Mouse (Mus musculus) ES-E14 (cell line): ENCODE results near the gene Ntrk2. TPM values are rescaled to one million over a fixed set of nuclear protein-coding genes. Genes with fewer than 3 reads are reported as not detected.

Source experiments
- DNase-seq: peaks from one replicate; pipeline ENCODE4 v3.0.0-alpha.2; 2013; ENCODE audit warnings: low read depth, low spot score
- H3K27ac ChIP-seq: 2 replicates; pipeline ENCODE4 v1.5.1; 2012; ENCODE audit warnings: low read depth, mild to moderate bottlenecking, low read length, moderate library complexity, mixed read lengths; ENCODE audit not compliant: poor library complexity, insufficient read depth, severe bottlenecking
- H3K36me3 ChIP-seq: 2 replicates; pipeline ENCODE4 v1.6.1; 2012; ENCODE audit warnings: mild to moderate bottlenecking, low read length, moderate library complexity, mixed read lengths; ENCODE audit not compliant: control insufficient read depth, poor library complexity, insufficient read depth, severe bottlenecking
- H3K4me1 ChIP-seq, 2 experiments: fragments of 150-350 bp in 1 of 2; sonication (generic) in 1 of 2; 2 replicates each; pipeline ENCODE4 v1.6.1; 2012; ENCODE audit warnings: low read length in 2 of 2, mild to moderate bottlenecking in 1 of 2, mixed read lengths in 1 of 2; ENCODE audit not compliant: control insufficient read depth in 2 of 2, insufficient read depth in 2 of 2, poor library complexity in 1 of 2
- H3K4me3 ChIP-seq, 2 experiments: fragments of 150-350 bp in 1 of 2; sonication (generic) in 1 of 2; 2 replicates each; pipeline ENCODE4 v1.5.1; 2012; ENCODE audit warnings: low read length in 2 of 2, low read depth in 1 of 2, mild to moderate bottlenecking in 1 of 2, mixed read lengths in 1 of 2; ENCODE audit not compliant: insufficient read depth in 1 of 2, poor library complexity in 1 of 2, severe bottlenecking in 1 of 2
- H3K9ac ChIP-seq: 2 replicates; pipeline ENCODE4 v1.6.1; 2012; ENCODE audit warnings: low read depth, mild to moderate bottlenecking, low read length, mixed read lengths; ENCODE audit not compliant: poor library complexity, insufficient read depth, severe bottlenecking
- H3K9me3 ChIP-seq: fragments of 150-350 bp; sonication (generic); 2 replicates; pipeline ENCODE4 v1.6.1; 2012; ENCODE audit warnings: low read depth, mild to moderate bottlenecking, low read length; ENCODE audit not compliant: control insufficient read depth, insufficient read depth
- CHD2 ChIP-seq: IDR thresholded peaks from 2 replicates; pipeline ENCODE4 v1.6.1; 2014; ENCODE audit warnings: mild to moderate bottlenecking, low read depth, low read length, inconsistent platforms
- HCFC1 ChIP-seq: IDR thresholded peaks from 2 replicates; pipeline ENCODE4 v1.6.1; 2012; ENCODE audit warnings: low read length, inconsistent platforms, borderline replicate concordance; ENCODE audit not compliant: insufficient read depth
- MAFK ChIP-seq: IDR thresholded peaks from 2 replicates; pipeline ENCODE4 v1.6.1; 2014; ENCODE audit warnings: mild to moderate bottlenecking, low read depth, low read length, inconsistent platforms; ENCODE audit not compliant: insufficient read depth
- ZC3H11A ChIP-seq: IDR thresholded peaks from 2 replicates; pipeline ENCODE4 v1.6.1; 2012; ENCODE audit warnings: low read depth, mild to moderate bottlenecking, inconsistent platforms, low read length, borderline replicate concordance
- ZNF384 ChIP-seq: IDR thresholded peaks from 2 replicates; pipeline ENCODE4 v1.6.1; 2012; ENCODE audit warnings: low read depth, low read length, inconsistent platforms
- in situ Hi-C, 2 experiments: fragments of 600-800 bp; cut with MboI; formaldehyde crosslinking; loops; one replicate each; pipeline ENCODE4 v1.15.1; 2025; ENCODE audit warnings: low sequenced_read_pairs in 2 of 2, inconsistent platforms in 1 of 2; ENCODE audit not compliant: unreplicated experiment in 2 of 2
- total RNA-seq: library from RNA; depleted of rRNA; stranded (reverse); fragments of 300-350 nt; gene quantifications from 2 replicates; pipeline ENCODE4 v1.2.3, GENCODE M21; 2012

Gene Ntrk2
- total RNA-seq, 1 experiment: 5.0 TPM

DNA sequence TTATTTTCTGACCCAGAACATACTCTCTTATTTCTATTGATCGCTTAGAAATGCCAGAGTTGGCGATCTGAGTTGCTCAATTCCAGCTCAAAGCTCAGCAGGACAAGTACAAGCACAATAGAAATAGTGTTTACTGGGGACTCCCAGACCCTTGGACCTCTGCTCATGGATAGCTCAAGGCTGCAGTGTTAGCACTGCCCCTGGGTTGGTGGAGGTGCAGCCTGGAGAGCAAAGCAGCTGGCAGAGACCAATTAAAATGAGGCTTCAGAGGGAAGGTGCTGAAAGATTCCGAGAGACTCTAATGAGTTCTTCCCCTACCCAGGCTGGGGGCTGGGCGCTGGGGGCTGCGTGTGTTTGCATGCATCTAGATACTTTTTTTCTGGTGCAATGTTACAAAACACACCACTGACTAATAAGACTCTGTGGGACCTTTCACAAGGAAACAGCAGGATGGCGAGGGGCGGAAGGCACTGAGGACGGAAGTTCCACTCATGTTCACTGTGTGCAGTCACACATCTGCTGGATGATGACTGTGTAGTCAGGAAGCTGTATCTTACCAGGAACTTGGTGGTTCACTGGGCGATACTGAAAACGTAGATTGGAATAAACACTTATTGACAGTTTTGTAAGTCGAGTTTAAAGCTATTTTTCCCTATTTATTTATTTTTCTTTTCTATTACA is 193.1 kb downstream of the Ntrk2 start:
- DNase-seq: no peak
- in situ Hi-C loops: no loop called here
- Histone ChIP-seq H3K9me3 (no peaks in the 10 kb centered on the region), H3K4me1 (no peaks in the 10 kb centered on the region), H3K36me3 (no peaks in the 10 kb centered on the region), H3K4me3 (no peak overlapping the region), H3K27ac (no peak overlapping the region), H3K9ac (no peak overlapping the region)
- TF ChIP-seq MAFK: no peak
- TF ChIP-seq CHD2: no peak
- TF ChIP-seq ZC3H11A: no peak
- no peak for TF ChIP-seq HCFC1
- no peak for TF ChIP-seq ZNF384

DNA sequence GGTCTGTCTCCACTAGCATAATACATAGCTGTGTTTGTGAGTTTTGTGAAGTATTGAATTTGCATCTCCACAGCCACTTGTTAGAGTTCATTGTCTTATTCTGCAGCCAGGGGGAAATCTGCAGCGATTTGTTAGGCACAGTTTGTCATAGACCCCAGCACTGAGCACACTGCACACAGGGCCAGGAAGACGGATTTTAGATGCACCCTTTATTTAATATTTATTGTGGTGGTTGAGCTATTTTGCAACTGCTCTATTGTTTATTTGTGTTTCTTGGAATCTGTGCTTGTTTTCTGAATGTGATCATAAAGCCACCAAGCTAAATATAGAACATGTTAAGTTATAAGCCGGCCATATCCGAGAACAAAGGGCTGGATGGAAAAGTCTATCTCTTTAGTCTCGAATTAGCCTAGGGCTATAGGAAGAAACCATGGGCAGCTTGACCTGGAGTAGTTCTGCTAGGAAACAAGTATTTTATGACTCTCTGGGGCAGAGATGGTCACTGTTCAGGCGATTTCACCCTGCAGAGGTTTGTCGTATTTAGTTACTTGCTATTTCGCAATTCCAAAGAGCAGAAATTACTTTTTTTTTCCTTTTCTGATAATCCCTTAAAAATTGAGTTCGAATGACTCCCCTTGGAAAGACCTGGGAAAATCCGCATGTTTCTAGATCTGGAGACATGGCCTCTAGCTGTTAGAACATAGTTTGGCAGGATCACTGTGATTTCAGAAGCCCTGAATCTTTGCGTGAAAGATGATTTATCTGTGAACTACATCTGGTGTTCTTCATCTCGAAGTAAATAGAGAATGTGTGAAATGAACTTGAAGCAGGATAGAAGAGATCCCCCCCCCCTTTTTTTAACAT is 196.8 kb downstream of the Ntrk2 start:
- Histone ChIP-seq H3K9me3 (no peaks in the 10 kb centered on the region), H3K4me3 (no peak overlapping the region), H3K9ac (no peak overlapping the region), H3K27ac (no peak overlapping the region), H3K36me3 (no peaks in the 10 kb centered on the region), H3K4me1 (no peaks in the 10 kb centered on the region)
- no peak for TF ChIP-seq ZC3H11A
- TF ChIP-seq CHD2: no peak
- no peak for TF ChIP-seq ZNF384
- TF ChIP-seq MAFK: no peak
- no peak for TF ChIP-seq HCFC1
- DNase-seq: no peak
- in situ Hi-C loops: no loop called here

DNA sequence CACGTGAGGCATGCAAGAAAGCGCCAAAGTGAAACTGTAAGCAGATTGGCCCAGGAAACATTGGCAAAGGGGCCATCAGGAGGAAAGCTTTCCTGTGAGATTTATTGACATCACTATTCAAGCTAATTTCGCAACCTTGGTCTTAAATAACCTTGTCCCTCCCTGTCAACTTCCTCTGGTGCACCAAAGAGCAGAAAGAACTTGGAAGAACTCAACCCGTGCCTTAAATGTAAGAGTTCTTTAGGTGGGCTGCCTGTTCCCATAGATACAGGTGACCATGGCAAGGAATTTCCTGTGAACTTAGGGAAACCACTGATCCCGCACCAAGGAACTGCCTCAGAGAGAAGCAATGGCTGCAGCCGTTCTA is 197.4 kb downstream of the Ntrk2 start:
- no peak overlapping the region for H3K9ac ChIP-seq
- TF ChIP-seq MAFK (no peak), CHD2 (no peak), HCFC1 (no peak), ZNF384 (no peak), ZC3H11A (no peak)
- no peak overlapping the region for H3K4me3 ChIP-seq
- in situ Hi-C loops: no loop called here
- no peaks in the 10 kb centered on the region for H3K4me1 ChIP-seq
- no peak for DNase-seq
- H3K9me3 ChIP-seq: no peaks in the 10 kb centered on the region
- no peaks in the 10 kb centered on the region for H3K36me3 ChIP-seq
- H3K27ac ChIP-seq: no peak overlapping the region

DNA sequence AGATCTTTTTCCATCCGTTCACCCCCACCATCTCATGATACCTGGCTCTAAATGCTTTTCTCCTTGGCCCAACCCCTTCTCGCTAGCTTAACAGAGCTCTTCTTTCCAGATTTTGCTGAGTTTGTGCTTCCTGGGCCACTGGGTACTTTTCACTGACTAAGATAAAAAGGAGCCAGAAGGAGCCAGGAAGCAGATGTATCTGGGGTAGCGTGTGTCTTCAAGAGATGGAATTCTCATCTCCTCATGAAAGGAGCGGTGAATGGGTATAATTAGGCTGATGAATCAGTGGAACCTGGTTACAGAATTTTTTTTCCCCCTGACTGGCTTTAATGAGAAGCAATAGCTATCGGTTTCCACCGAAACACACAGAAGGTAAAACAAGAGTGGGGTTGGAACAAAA is 198.2 kb downstream of the Ntrk2 start:
- Histone ChIP-seq H3K9ac (no peak overlapping the region), H3K9me3 (no peaks in the 10 kb centered on the region), H3K4me3 (no peak overlapping the region), H3K4me1 (no peaks in the 10 kb centered on the region), H3K36me3 (no peaks in the 10 kb centered on the region), H3K27ac (no peak overlapping the region)
- no peak for DNase-seq
- TF ChIP-seq HCFC1 (no peak), ZNF384 (no peak), MAFK (no peak), CHD2 (no peak), ZC3H11A (no peak)
- in situ Hi-C loops: no loop called here

DNA sequence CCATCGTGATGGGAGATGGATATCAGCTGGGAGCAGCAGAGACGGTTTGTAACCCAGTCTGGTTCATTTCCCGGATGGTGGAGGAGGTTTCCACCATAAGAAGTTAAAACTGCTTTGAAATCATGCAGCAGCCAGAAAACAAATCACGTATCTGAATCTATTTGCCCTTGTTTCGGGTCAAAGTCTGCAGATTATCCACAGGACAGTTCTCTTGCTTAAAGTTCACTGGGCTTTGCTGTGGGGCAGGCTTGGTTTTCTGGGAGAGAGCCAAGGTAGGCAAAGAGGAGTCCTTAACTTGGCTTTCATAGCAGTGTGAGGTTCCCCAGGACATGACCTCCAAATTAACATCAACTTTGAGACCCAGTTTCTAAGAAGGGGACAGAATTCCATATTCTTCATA is 203.5 kb downstream of the Ntrk2 start:
- H3K9me3 ChIP-seq: no peaks in the 10 kb centered on the region
- in situ Hi-C loops: no loop called here
- no peak for TF ChIP-seq MAFK
- TF ChIP-seq HCFC1: no peak
- no peak for TF ChIP-seq ZNF384
- TF ChIP-seq ZC3H11A: no peak
- TF ChIP-seq CHD2: no peak
- H3K4me1 ChIP-seq: peaks cover 8 to 12% of the 10 kb centered on the region in 2 experiments; a peak in 3 of 4 replicates
- H3K36me3 ChIP-seq: no peaks in the 10 kb centered on the region
- no peak overlapping the region for H3K4me3 ChIP-seq
- no peak for DNase-seq
- H3K27ac ChIP-seq: no peak overlapping the region
- no peak overlapping the region for H3K9ac ChIP-seq
